Mouse (Mus musculus): Measurements from ENCODE around the gene Gabpa. TPM values are rescaled to one million over a fixed set of nuclear protein-coding genes. Genes with fewer than 3 reads are reported as not detected.

Gabpa gene
- polyA plus RNA-seq, 2 experiments from 2014 or later = 18.1 to 19.2 TPM

GRCm38 (mm10) chr16:84864656-84865055, 29.9 kb downstream of the Gabpa start:
- ATAC-seq = no peak

GRCm38 (mm10) chr16:84873805-84874204, 39.1 kb downstream of the Gabpa start:
- ATAC-seq = no peak

GRCm38 (mm10) chr16:84875012-84875717, 40.4 kb downstream of the Gabpa start:
- no peak for ATAC-seq

GRCm38 (mm10) chr16:84875718-84876035, 41.0 kb downstream of the Gabpa start:
- ATAC-seq = no peak

GRCm38 (mm10) chr16:84876082-84876481, 41.4 kb downstream of the Gabpa start:
- ATAC-seq = no peak

GRCm38 (mm10) chr16:84879146-84879545, 44.4 kb downstream of the Gabpa start:
- ATAC-seq = peak; percentile 87

- no peak for ATAC-seq
Measured at GRCm38 (mm10) chr16:84881168-84881567, 46.4 kb downstream of the Gabpa start.

GRCm38 (mm10) chr16:84881754-84882321, 47.1 kb downstream of the Gabpa start:
- no peak for ATAC-seq

- no peak for ATAC-seq
Measured at GRCm38 (mm10) chr16:84884572-84884971, 49.8 kb downstream of the Gabpa start.

- no peak for ATAC-seq
Measured at GRCm38 (mm10) chr16:84902995-84903394, 68.3 kb downstream of the Gabpa start.

GRCm38 (mm10) chr16:84911477-84912165, 76.9 kb downstream of the Gabpa start:
- ATAC-seq = no peak

Other genes starting within 250 kb of the Gabpa start
- 10 to 100 TPM; 21.2 to 27.5 TPM for gene Mrpl39, start 99.2 kb upstream of the Gabpa start, polyA plus RNA-seq (2017; shearing (Covaris generic))
- gene Jam2, start 60.8 kb upstream of the Gabpa start, polyA plus RNA-seq (2017; shearing (Covaris generic)) = under 1 TPM; 0.19 to 0.43 TPM
- gene Atp5j, start 700 bp downstream of the Gabpa start, polyA plus RNA-seq (2017; shearing (Covaris generic)) = 100 to 1,000 TPM; 385 to 522 TPM